Mouse (Mus musculus): Measurements from ENCODE around the gene Add1. TPM values are rescaled to one million over a fixed set of nuclear protein-coding genes. Genes with fewer than 3 reads are reported as not detected.
"Not testable (repeated sequence)": the region's sequence is repeated elsewhere in the genome, so short reads cannot be mapped to it uniquely, and the experiment has no call there.

Add1 gene
- polyA plus RNA-seq, 1 experiment, result 113 TPM

DNA sequence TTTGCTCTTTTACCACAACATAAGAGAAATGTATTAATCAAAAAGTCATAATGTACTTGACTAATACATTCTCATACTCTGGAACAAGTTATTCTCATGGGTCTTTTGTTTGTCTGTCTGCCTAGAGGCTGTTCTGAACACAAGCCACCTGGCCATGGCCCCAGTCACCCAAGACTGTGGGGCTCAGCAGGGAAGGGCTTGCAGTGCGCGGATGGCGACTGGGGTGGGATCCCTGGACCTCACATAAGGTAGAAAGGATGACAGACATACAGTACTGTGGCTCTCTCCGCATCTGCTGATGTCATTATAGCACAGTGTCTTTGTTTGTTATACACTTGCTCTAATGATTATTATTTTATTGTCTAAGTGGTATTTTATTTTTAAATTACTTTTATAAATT is 17.2 kb downstream of the Add1 start:
- no peak overlapping the region for H3K4me3 ChIP-seq (replicated peaks)
- H3K36me3 ChIP-seq (ENCODE audit: control insufficient read depth), result peaks cover 87% of the 10 kb centered on the region
- no peaks in the 10 kb centered on the region for H3K27me3 ChIP-seq (ENCODE audit: control insufficient read depth)
- no peaks in the 10 kb centered on the region for H3K9me3 ChIP-seq (ENCODE audit: control insufficient read depth, low read length)
- H3K4me1 ChIP-seq (ENCODE audit: control insufficient read depth), result peaks cover 38% of the 10 kb centered on the region
- TF ChIP-seq TAL1 (IDR thresholded peaks at IDR 0.05; ENCODE audit: low read length) (no peak), GATA1 (IDR thresholded peaks at IDR 0.05; ENCODE audit: low read length) (no peak)

DNA sequence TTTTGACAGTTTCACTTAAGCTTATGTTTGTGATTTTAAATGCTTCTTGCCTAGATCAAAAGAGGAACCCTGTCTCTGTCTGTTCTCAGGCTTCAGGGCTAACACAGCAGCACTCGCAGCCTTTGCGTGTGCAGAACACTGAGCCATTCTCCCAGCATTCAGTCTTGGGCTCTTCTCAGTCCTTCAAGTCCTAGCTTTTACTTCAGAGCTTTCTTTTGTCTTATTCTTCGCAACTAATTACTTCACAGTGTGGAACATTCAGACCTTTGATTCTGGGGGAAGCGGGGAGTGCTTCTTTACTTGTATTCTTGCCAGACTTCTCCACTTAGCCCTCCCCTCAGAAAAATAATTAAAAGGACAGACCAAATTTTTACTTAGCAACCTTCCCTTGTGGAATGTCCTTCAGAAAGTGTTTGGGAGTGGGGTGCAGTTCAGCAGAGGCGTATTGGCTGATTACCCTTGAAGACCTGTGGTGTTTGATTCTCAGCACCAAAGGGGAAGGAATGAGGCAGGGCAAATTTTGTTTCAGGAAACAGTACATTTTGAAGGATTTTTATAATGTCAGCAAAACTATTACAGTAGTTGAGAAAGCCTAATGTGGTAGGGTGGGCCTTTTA is 18.0 kb downstream of the Add1 start:
- peaks cover 86% of the 10 kb centered on the region for H3K36me3 ChIP-seq (ENCODE audit: control insufficient read depth)
- no peaks in the 10 kb centered on the region for H3K27me3 ChIP-seq (ENCODE audit: control insufficient read depth)
- H3K9me3 ChIP-seq (ENCODE audit: control insufficient read depth, low read length), result no peaks in the 10 kb centered on the region
- no peak overlapping the region for H3K4me3 ChIP-seq (replicated peaks)
- peaks cover 34% of the 10 kb centered on the region for H3K4me1 ChIP-seq (ENCODE audit: control insufficient read depth)
- TF ChIP-seq TAL1 (IDR thresholded peaks at IDR 0.05; ENCODE audit: low read length) (no peak), GATA1 (IDR thresholded peaks at IDR 0.05; ENCODE audit: low read length) (no peak)

DNA sequence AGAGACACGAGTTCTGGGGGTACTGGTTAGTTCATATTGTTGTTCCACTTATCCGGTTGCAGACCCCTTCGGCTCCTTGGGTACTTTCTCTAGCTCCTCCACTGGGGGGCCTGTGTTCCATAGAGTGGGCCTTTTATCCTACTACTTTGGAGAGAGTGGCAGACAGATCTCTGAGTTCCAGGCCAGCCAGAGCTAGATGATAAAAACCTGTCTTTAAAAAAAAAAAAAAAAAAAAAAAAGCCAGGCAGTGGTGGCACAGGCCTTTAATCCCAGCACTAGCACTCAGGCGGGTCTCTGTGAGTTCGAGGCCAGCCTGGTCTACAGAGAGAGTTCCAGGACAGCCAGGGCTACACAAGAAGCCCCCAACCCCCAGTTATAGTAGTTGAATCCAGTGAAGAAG is 18.8 kb downstream of the Add1 start:
- H3K27me3 ChIP-seq (ENCODE audit: control insufficient read depth); H3K9me3 ChIP-seq (ENCODE audit: control insufficient read depth, low read length); H3K4me3 ChIP-seq (replicated peaks): not testable (repeated sequence)
- H3K36me3 ChIP-seq (ENCODE audit: control insufficient read depth), result peaks cover 86% of the 10 kb centered on the region
- H3K4me1 ChIP-seq (ENCODE audit: control insufficient read depth), result peaks cover 33% of the 10 kb centered on the region

DNA sequence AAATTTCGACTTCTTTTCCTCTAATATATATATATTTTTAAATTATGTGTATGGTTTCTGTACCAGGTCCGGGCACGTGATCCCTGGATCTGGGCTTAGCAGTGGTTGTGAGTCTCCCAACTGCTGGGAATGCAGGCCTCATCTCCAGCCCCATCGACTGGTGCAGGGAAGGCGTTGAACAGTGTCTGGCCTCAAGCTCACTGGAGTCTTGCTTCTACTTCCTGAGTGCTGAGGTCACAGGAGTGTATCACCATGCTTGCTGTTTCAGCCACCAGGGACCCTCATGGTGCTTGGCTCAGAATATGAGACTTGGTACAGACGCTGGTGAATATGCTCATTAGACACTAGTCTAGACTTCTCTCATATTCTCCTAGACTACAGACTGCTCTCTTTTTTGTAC is 19.2 kb downstream of the Add1 start:
- Histone ChIP-seq H3K27me3 (ENCODE audit: control insufficient read depth) (no peaks in the 10 kb centered on the region), H3K4me1 (ENCODE audit: control insufficient read depth) (peaks cover 34% of the 10 kb centered on the region), H3K4me3 (replicated peaks) (no peak overlapping the region), H3K9me3 (ENCODE audit: control insufficient read depth, low read length) (no peaks in the 10 kb centered on the region), H3K36me3 (ENCODE audit: control insufficient read depth) (peaks cover 87% of the 10 kb centered on the region)
- TF ChIP-seq TAL1 (IDR thresholded peaks at IDR 0.05; ENCODE audit: low read length), result no peak
- TF ChIP-seq GATA1 (IDR thresholded peaks at IDR 0.05; ENCODE audit: low read length), result no peak

DNA sequence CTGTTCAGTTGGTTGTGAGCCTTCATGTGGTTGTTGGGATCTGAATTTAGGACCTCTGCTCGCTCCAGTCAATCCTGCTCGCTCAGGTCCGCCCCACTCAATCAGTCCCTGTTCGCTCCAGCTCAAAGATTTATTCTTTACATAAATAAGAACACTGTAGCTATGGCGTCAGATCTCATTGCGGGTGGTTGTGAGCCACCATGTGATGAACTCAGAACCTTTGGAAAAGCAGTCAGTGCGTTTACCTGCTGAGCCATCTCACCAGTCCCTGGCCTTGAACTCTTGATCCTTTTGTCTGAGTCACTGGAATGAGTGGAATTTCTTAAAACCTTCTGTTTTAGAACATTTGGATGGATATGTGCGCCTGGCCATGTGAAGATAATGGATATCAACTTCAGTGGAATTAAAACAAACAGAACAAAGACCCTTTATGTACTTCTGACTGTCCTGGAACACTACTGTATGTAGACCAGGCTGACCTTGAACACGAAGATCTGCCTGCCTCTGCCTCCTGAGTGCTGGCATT is 19.8 kb downstream of the Add1 start:
- peaks cover 30% of the 10 kb centered on the region for H3K4me1 ChIP-seq (ENCODE audit: control insufficient read depth)
- peaks cover 87% of the 10 kb centered on the region for H3K36me3 ChIP-seq (ENCODE audit: control insufficient read depth)
- TF ChIP-seq TAL1 (IDR thresholded peaks at IDR 0.05; ENCODE audit: low read length) (no peak), GATA1 (IDR thresholded peaks at IDR 0.05; ENCODE audit: low read length) (no peak)
- H3K9me3 ChIP-seq (ENCODE audit: control insufficient read depth, low read length), result no peaks in the 10 kb centered on the region
- H3K27me3 ChIP-seq (ENCODE audit: control insufficient read depth), result no peaks in the 10 kb centered on the region
- no peak overlapping the region for H3K4me3 ChIP-seq (replicated peaks)

DNA sequence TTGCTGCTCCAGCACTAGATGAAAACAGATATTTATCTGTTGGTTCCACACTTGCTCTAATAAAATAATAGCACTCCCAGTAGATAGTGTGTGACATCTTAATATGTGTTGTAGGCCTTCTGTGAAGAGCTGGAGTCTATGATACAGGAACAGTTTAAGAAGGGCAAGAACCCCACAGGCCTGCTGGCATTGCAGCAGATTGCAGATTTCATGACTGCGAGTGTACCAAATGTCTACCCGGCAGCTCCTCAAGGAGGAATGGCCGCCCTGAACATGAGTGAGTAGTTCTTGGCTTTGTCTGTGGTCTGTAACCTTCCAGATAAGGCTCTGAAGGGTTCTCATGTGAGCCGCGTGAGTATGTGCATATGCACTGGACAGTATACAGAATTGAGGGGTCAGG is 31.1 kb downstream of the Add1 start:
- Histone ChIP-seq H3K4me3 (replicated peaks) (no peak overlapping the region), H3K36me3 (ENCODE audit: control insufficient read depth) (peaks cover 100% of the 10 kb centered on the region), H3K27me3 (ENCODE audit: control insufficient read depth) (no peaks in the 10 kb centered on the region), H3K9me3 (ENCODE audit: control insufficient read depth, low read length) (no peaks in the 10 kb centered on the region), H3K4me1 (ENCODE audit: control insufficient read depth) (no peaks in the 10 kb centered on the region)
- TF ChIP-seq TAL1 (IDR thresholded peaks at IDR 0.05; ENCODE audit: low read length) (no peak), GATA1 (IDR thresholded peaks at IDR 0.05; ENCODE audit: low read length) (no peak)

DNA sequence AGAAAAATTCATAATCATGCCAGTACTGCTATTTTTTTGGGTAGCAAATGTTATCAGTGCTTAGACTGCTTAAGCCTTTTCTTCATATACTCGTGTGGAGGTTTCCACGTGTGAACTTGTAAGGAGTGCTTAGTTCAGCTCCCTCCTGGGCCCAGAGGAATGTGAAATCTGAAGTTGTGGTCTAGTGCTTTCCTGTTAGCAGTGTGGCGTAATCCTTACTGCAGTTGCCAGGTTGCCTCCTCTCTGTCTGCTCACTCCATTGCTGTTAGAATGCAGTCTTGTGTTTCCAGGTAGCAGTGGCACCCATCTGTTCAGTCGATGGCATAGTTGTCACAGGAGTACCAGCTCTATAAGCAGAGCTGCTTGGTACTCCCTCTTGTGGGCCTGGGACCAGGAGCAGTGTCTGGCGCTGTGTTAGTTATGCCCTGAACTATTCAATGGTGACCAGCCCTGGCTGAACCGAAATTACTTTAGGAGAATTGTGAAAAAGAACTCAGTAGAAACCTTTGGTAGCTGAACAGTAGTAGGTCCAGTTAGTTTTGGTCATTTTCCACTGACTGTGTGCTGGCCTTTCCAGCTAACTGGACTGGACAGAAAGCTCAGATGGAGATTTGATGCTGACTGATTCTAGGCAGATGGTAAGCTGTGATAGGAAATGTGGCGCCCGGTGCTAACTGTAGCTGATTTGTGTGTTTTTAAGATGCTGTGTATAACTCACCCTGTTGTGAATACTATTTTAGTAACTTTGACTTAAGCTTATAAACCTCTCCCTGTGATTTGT is 33.8 kb downstream of the Add1 start:
- no peak overlapping the region for H3K4me3 ChIP-seq (replicated peaks)
- H3K27me3 ChIP-seq (ENCODE audit: control insufficient read depth), result no peaks in the 10 kb centered on the region
- peaks cover 100% of the 10 kb centered on the region for H3K36me3 ChIP-seq (ENCODE audit: control insufficient read depth)
- no peak for TF ChIP-seq GATA1 (IDR thresholded peaks at IDR 0.05; ENCODE audit: low read length)
- no peak for TF ChIP-seq TAL1 (IDR thresholded peaks at IDR 0.05; ENCODE audit: low read length)
- H3K9me3 ChIP-seq (ENCODE audit: control insufficient read depth, low read length), result no peaks in the 10 kb centered on the region
- no peaks in the 10 kb centered on the region for H3K4me1 ChIP-seq (ENCODE audit: control insufficient read depth)

DNA sequence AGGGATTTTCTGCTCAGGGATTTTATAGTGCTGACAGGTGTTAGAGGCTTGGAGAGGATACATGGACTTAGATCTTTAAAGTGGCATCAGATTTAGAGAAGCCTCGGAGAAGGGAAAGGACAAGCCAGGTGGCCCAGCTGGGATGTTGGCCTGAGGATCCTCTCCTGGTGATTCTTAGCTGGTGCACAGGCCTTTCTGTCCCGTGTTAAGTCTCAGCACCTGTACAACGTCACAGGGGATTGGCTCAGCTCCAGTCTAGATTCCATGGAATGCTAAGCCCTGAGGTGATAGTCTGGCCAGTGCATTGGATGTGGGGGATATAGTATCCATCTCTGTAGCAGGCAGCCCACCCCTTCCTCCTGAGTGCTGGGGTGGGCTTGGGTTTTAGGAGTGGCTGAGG is 34.8 kb downstream of the Add1 start:
- H3K36me3 ChIP-seq (ENCODE audit: control insufficient read depth), result peaks cover 99% of the 10 kb centered on the region
- H3K4me3 ChIP-seq (replicated peaks), result no peak overlapping the region
- no peaks in the 10 kb centered on the region for H3K27me3 ChIP-seq (ENCODE audit: control insufficient read depth)
- TF ChIP-seq TAL1 (IDR thresholded peaks at IDR 0.05; ENCODE audit: low read length) (no peak), GATA1 (IDR thresholded peaks at IDR 0.05; ENCODE audit: low read length) (no peak)
- no peaks in the 10 kb centered on the region for H3K9me3 ChIP-seq (ENCODE audit: control insufficient read depth, low read length)
- no peaks in the 10 kb centered on the region for H3K4me1 ChIP-seq (ENCODE audit: control insufficient read depth)

DNA sequence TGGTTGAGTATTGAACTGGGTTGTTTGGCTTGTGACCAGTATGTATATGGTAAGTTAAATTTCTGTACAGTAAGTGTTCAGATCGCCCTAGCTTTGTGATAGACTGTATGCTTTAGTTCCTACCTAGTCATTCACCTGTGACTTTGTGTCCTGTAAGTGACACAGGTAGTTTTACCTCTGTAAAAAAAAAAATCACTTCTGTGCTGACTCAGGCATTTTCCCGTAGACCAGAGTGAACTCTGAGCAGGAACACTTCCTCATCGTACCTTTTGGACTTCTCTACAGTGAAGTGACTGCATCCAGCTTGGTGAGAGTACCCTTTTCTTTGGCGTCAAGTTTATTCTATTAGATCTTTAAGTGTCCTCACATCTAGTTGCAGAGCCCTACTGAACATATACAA is 36.5 kb downstream of the Add1 start:
- H3K4me1 ChIP-seq (ENCODE audit: control insufficient read depth), result no peaks in the 10 kb centered on the region
- peaks cover 98% of the 10 kb centered on the region for H3K36me3 ChIP-seq (ENCODE audit: control insufficient read depth)
- H3K27me3 ChIP-seq (ENCODE audit: control insufficient read depth), result no peaks in the 10 kb centered on the region
- no peak overlapping the region for H3K4me3 ChIP-seq (replicated peaks)
- no peaks in the 10 kb centered on the region for H3K9me3 ChIP-seq (ENCODE audit: control insufficient read depth, low read length)
- TF ChIP-seq GATA1 (IDR thresholded peaks at IDR 0.05; ENCODE audit: low read length) (no peak), TAL1 (IDR thresholded peaks at IDR 0.05; ENCODE audit: low read length) (no peak)

Measured in erythroblast, embryonic 14.5 days (primary cell).